Mouse (Mus musculus) gastrocnemius, postnatal 36 days (tissue): ENCODE results near the gene Cyp2d34. TPM values are rescaled to one million over a fixed set of nuclear protein-coding genes. Genes with fewer than 3 reads are reported as not detected.

Source experiments
- DNase-seq, 2 experiments: peaks; one replicate each; pipeline ENCODE4 v3.0.0; 2022
- intact Hi-C: fragments of 180-260 bp; cut with DNase I; formaldehyde crosslinking; loops from one replicate; pipeline ENCODE4 v1.15.1; 2025
- long read RNA-seq, 2 experiments: library from polyadenylated mRNA; stranded (forward); transcript quantifications; one replicate each; pipeline ENCODE4 v2.0.0; 2021
- microRNA-seq, 2 experiments: library from miRNA; unstranded; fragments of <30 nt; microRNA quantifications; one replicate each; pipeline ENCODE4 v1.2.0; 2021
- total RNA-seq, 2 experiments: library from RNA; stranded (reverse); gene quantifications; 2 replicates each; pipeline ENCODE4 v1.2.3; 2021

Gene Cyp2d34
- not detected for total RNA-seq
- long read RNA-seq, experiment 1 = 0 reads
- long read RNA-seq, experiment 2 = 0 reads

- intact Hi-C loops = no loop called here
- no peak for DNase-seq
Observed at GRCm38 (mm10) chr15:82620531-82621202, at the start of gene Cyp2d34. Gene Cyp2d34, minus strand, starts transcription at chr15:82620946.

GRCm38 (mm10) chr15:82656346-82656745 is 35.6 kb upstream of the Cyp2d34 start:
- no peak for DNase-seq
- intact Hi-C loops = no loop called here

GRCm38 (mm10) chr15:82644371-82644770 is 23.6 kb upstream of the Cyp2d34 start:
- intact Hi-C loops = no loop called here
- DNase-seq = no peak

GRCm38 (mm10) chr15:82643771-82644170 is 23.0 kb upstream of the Cyp2d34 start:
- intact Hi-C loops = no loop called here
- no peak for DNase-seq

GRCm38 (mm10) chr15:82642771-82643170 is 22.0 kb upstream of the Cyp2d34 start:
- no peak for DNase-seq
- intact Hi-C loops = no loop called here

GRCm38 (mm10) chr15:82641921-82642320 is 21.2 kb upstream of the Cyp2d34 start:
- intact Hi-C loops = no loop called here
- DNase-seq = no peak

- no peak for DNase-seq
- intact Hi-C loops = no loop called here
Observed at GRCm38 (mm10) chr15:82641390-82641789, 20.6 kb upstream of the Cyp2d34 start.

- DNase-seq = no peak
- intact Hi-C loops = no loop called here
Observed at GRCm38 (mm10) chr15:82640201-82640600, 19.5 kb upstream of the Cyp2d34 start.

GRCm38 (mm10) chr15:82637130-82638075 is 16.7 kb upstream of the Cyp2d34 start:
- no peak for DNase-seq
- intact Hi-C loops = no loop called here

GRCm38 (mm10) chr15:82634976-82635375 is 14.2 kb upstream of the Cyp2d34 start:
- intact Hi-C loops = no loop called here
- no peak for DNase-seq

GRCm38 (mm10) chr15:82621993-82622392 is 1.2 kb upstream of the Cyp2d34 start:
- DNase-seq = no peak
- intact Hi-C loops = no loop called here

GRCm38 (mm10) chr15:82618362-82619020 is 2.3 kb downstream of the Cyp2d34 start:
- DNase-seq = no peak
- intact Hi-C loops = no loop called here

- no peak for DNase-seq
- intact Hi-C loops = no loop called here
Observed at GRCm38 (mm10) chr15:82582621-82583020, 38.1 kb downstream of the Cyp2d34 start.

GRCm38 (mm10) chr15:82579071-82579470 is 41.7 kb downstream of the Cyp2d34 start:
- intact Hi-C loops = no loop called here
- DNase-seq = no peak

- DNase-seq = no peak
- intact Hi-C loops = no loop called here
Observed at GRCm38 (mm10) chr15:82572856-82573255, 47.9 kb downstream of the Cyp2d34 start.

Small RNAs within 50 kb of the gene (microRNA-seq; reads per million reads assigned to microRNA genes)
- gene Gm27463 (0 reads per million in 2 experiments), gene Gm27742 (0 reads per million in 2 experiments)

Other genes with a start within 250 kb of the Cyp2d34 start
- 10 to 100 TPM; 12.3 to 16.7 TPM for gene Cyp2d22, start 240.7 kb downstream of the Cyp2d34 start, total RNA-seq
- gene Cyp2d11, start 226.9 kb downstream of the Cyp2d34 start, total RNA-seq = not detected
- gene Cyp2d10, start 213.8 kb downstream of the Cyp2d34 start, total RNA-seq = not detected
- gene Cyp2d9, start 187.5 kb downstream of the Cyp2d34 start, total RNA-seq = not detected
- gene Cyp2d12, start 65.9 kb downstream of the Cyp2d34 start, total RNA-seq = not detected
- not detected for gene Cyp2d40, start 143.2 kb upstream of the Cyp2d34 start, total RNA-seq
- gene Cyp2d26, start 173.3 kb upstream of the Cyp2d34 start, total RNA-seq = not detected